32 mouse cellular contexts compared by ENCODE assay signal in genomic region chr15:11426899-11427298, GRCm38 (mm10).
"Had no signal": no experiment of that assay in that cellular context is flagged by ENCODE, and none has a peak within 500 bp of the region (broad histone marks: within the 10 kb centered on the region; RNA-seq: fewer than 3 reads in every experiment).

No protein-coding gene starts in this region.

- H3K27me3 ChIP-seq: limb, embryonic 12.5 days; limb, embryonic 13.5 days; limb, embryonic 15.5 days; liver, embryonic 12.5 days; liver, embryonic 13.5 days; liver, embryonic 15.5 days; lung, embryonic 15.5 days; megakaryocyte, embryonic 14.5 days; midbrain, embryonic 12.5 days; midbrain, embryonic 13.5 days; midbrain, embryonic 15.5 days; neural tube, embryonic 12.5 days had no signal

- H3K4me1 ChIP-seq: limb, embryonic 10.5 days; limb, embryonic 12.5 days; limb, embryonic 13.5 days; limb, embryonic 15.5 days; liver, embryonic 12.5 days; liver, embryonic 13.5 days; liver, embryonic 15.5 days; lung, embryonic 15.5 days; megakaryocyte, embryonic 14.5 days; midbrain, embryonic 10.5 days; midbrain, embryonic 12.5 days; midbrain, embryonic 13.5 days; midbrain, embryonic 15.5 days; neural tube, embryonic 12.5 days had no signal

- H3K27ac ChIP-seq: limb, embryonic 10.5 days; limb, embryonic 12.5 days; limb, embryonic 13.5 days; limb, embryonic 15.5 days; liver, embryonic 12.5 days; liver, embryonic 13.5 days; liver, embryonic 14.5 days; liver, embryonic 15.5 days; lung, embryonic 15.5 days; macrophage; midbrain, embryonic 10.5 days; midbrain, embryonic 12.5 days; midbrain, embryonic 13.5 days; midbrain, embryonic 15.5 days; neural tube, embryonic 12.5 days had no signal

- H3K4me3 ChIP-seq: limb, embryonic 10.5 days; limb, embryonic 12.5 days; limb, embryonic 13.5 days; limb, embryonic 15.5 days; liver, embryonic 12.5 days; liver, embryonic 13.5 days; liver, embryonic 15.5 days; lung, embryonic 15.5 days; megakaryocyte, embryonic 14.5 days; midbrain, embryonic 10.5 days; midbrain, embryonic 12.5 days; midbrain, embryonic 13.5 days; midbrain, embryonic 15.5 days; myocyte; neural tube, embryonic 12.5 days had no signal

- H3K4me2 ChIP-seq: limb, embryonic 12.5 days; limb, embryonic 13.5 days; limb, embryonic 15.5 days; liver, embryonic 11.5 days; liver, embryonic 12.5 days; liver, embryonic 13.5 days; liver, embryonic 15.5 days; lung, embryonic 14.5 days; lung, embryonic 15.5 days; midbrain, embryonic 11.5 days; midbrain, embryonic 12.5 days; midbrain, embryonic 13.5 days; midbrain, embryonic 15.5 days; neural tube, embryonic 12.5 days had no signal

- H3K9ac ChIP-seq: limb, embryonic 12.5 days; limb, embryonic 13.5 days; limb, embryonic 15.5 days; liver, embryonic 12.5 days; liver, embryonic 13.5 days; liver, embryonic 14.5 days; liver, embryonic 15.5 days; liver, postnatal 0 days; lung, embryonic 14.5 days; lung, embryonic 15.5 days; midbrain, embryonic 12.5 days; midbrain, embryonic 13.5 days; midbrain, embryonic 15.5 days; neural tube, embryonic 12.5 days had no signal

- ATAC-seq: liver, embryonic 12.5 days; liver, postnatal 0 days; lung, postnatal 0 days; midbrain, embryonic 13.5 days; midbrain, embryonic 15.5 days; midbrain, embryonic 16.5 days had no signal

- H3K36me3 ChIP-seq: limb, embryonic 10.5 days; limb, embryonic 12.5 days; limb, embryonic 13.5 days; limb, embryonic 15.5 days; liver, embryonic 12.5 days; liver, embryonic 13.5 days; liver, embryonic 15.5 days; lung, embryonic 15.5 days; midbrain, embryonic 10.5 days; midbrain, embryonic 12.5 days; midbrain, embryonic 13.5 days; midbrain, embryonic 15.5 days; neural tube, embryonic 12.5 days had no signal

- H3K9me3 ChIP-seq: limb, embryonic 10.5 days; limb, embryonic 12.5 days; limb, embryonic 13.5 days; limb, embryonic 15.5 days; liver, embryonic 12.5 days; liver, embryonic 13.5 days; liver, embryonic 15.5 days; lung, embryonic 15.5 days; midbrain, embryonic 10.5 days; midbrain, embryonic 12.5 days; midbrain, embryonic 13.5 days; midbrain, embryonic 15.5 days; neural tube, embryonic 12.5 days had no signal

- DNase-seq: left cerebral cortex, postnatal 4 days; liver; liver, embryonic 13.5 days; liver, postnatal 0 days; lung, adult 18-20 months; lung, adult 2 months; lung, embryonic 14.5 days; lung, postnatal 10 days; lung, postnatal 14 days; lung, postnatal 36 days; lung, postnatal 4 days; midbrain, embryonic 14.5 days had no signal
